In the genomic region with DNA sequence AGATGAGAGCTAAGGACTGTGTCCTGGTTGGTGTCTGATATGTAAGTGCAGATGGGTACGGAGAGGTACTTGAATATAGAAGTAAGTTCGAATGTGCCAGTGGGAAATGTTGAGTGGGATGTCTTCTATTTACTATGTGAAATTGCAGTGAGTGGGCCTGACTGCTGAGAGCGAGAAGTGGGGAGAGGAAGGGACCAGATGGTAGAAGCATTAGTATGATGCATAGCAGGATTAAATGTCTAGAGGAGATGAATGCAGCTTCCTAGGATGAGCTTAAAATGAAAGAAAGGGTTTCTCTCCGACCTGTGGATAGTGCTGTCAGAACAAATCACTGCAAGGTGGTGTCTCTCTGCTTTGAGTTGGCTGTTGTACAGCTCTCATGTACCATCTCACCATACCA, we compare ENCODE assay signal across 18 mouse cellular contexts.
A peak's percentile ranks its signal among the peaks of the same experiment; 100 is the strongest.
DNase-seq lines count a peak whose midpoint lies in the region; ATAC-seq lines count a peak whose summit lies in the region.
"Had no signal": no experiment of that assay in that cellular context is flagged by ENCODE, and none has a peak within 500 bp of the region (broad histone marks: within the 10 kb centered on the region; RNA-seq: fewer than 3 reads in every experiment).

No protein-coding gene starts in this region.

- H3K9me3 ChIP-seq in heart, embryonic 12.5 days (replicated peaks): no peaks in the 10 kb centered on the region
- H3K9me3 ChIP-seq: embryonic facial prominence, embryonic 12.5 days; heart, embryonic 15.5 days; hindbrain, embryonic 10.5 days; intestine, embryonic 15.5 days; kidney, embryonic 15.5 days; lung, embryonic 15.5 days had no signal

- ATAC-seq in heart, embryonic 12.5 days (ENCODE audit: insufficient number of reproducible peaks, low FRiP score): no peak
- ATAC-seq: activated CD4-positive, CD25-positive, alpha-beta regulatory T cell, adult 4 months; intestine, embryonic 15.5 days had no signal

- intact Hi-C loops in left cerebral cortex, postnatal 36 days (cut with DNase I): no loop called here

- H3K27ac ChIP-seq in heart, embryonic 12.5 days (ENCODE audit: poor library complexity, severe bottlenecking): no peak overlapping the region
- H3K27ac ChIP-seq: embryonic facial prominence, embryonic 12.5 days; heart, embryonic 15.5 days; hindbrain, embryonic 10.5 days; intestine, embryonic 15.5 days; kidney, embryonic 15.5 days; lung, embryonic 15.5 days; stomach, postnatal 0 days had no signal

- no peaks in the 10 kb centered on the region for H3K27me3 ChIP-seq in heart, embryonic 12.5 days (replicated peaks)
- H3K27me3 ChIP-seq: embryonic facial prominence, embryonic 12.5 days; heart, embryonic 15.5 days; intestine, embryonic 15.5 days; kidney, embryonic 15.5 days; lung, embryonic 15.5 days had no signal

- no peaks in the 10 kb centered on the region for H3K36me3 ChIP-seq in heart, embryonic 12.5 days
- H3K36me3 ChIP-seq: embryonic facial prominence, embryonic 12.5 days; heart, embryonic 15.5 days; hindbrain, embryonic 10.5 days; intestine, embryonic 15.5 days; kidney, embryonic 15.5 days; lung, embryonic 15.5 days had no signal

- WGBS in heart, embryonic 12.5 days: 69% methylated on average over 4 of the region's 4 CpGs

- H3K9ac ChIP-seq in heart, embryonic 12.5 days: no peak overlapping the region
- H3K9ac ChIP-seq: embryonic facial prominence, embryonic 12.5 days; heart, embryonic 15.5 days; intestine, embryonic 15.5 days; kidney, embryonic 15.5 days; lung, embryonic 15.5 days had no signal

- no peak overlapping the region for H3K4me2 ChIP-seq in heart, embryonic 12.5 days
- H3K4me2 ChIP-seq: embryonic facial prominence, embryonic 12.5 days; heart, embryonic 15.5 days; intestine, embryonic 15.5 days; kidney, embryonic 15.5 days; liver, embryonic 11.5 days; lung, embryonic 15.5 days had no signal

- H3K4me1 ChIP-seq in heart, embryonic 12.5 days (replicated peaks): no peaks in the 10 kb centered on the region
- H3K4me1 ChIP-seq: embryonic facial prominence, embryonic 12.5 days; heart, embryonic 15.5 days; hindbrain, embryonic 10.5 days; intestine, embryonic 15.5 days; kidney, embryonic 15.5 days; lung, embryonic 15.5 days had no signal

- DNase-seq in cerebellum, adult 8-10 months: peak; percentile 2
- DNase-seq in cerebellum, adult 11-12 months: no peak
- peak; percentile 90 for DNase-seq in brain, adult 2 months (ENCODE audit: low read depth, low spot score)
- peak; percentile 67 to 79 for DNase-seq in frontal cortex, adult 2 months (ENCODE audit: extremely low spot score in 1 of 2, low spot score in 1 of 2)
- DNase-seq in left cerebral cortex, postnatal 36 days (ENCODE audit: low spot score in 2 of 2): peak; percentile 31 to 37
- no peak for DNase-seq in adrenal gland, postnatal 36 days
- DNase-seq in kidney, postnatal 14 days: no peak
- DNase-seq: midbrain, embryonic 14.5 days had no signal

- H3K4me3 ChIP-seq in heart, embryonic 12.5 days: no peak overlapping the region
- H3K4me3 ChIP-seq: embryonic facial prominence, embryonic 12.5 days; heart, embryonic 15.5 days; hindbrain, embryonic 10.5 days; intestine, embryonic 15.5 days; kidney, embryonic 15.5 days; lung, embryonic 15.5 days had no signal

Comparison
In these comparisons a context has a peak if more than half of its experiments do, and no peak if none do; other contexts are left out.
1. DNase-seq: peak in cerebellum, adult 8-10 months (single experiment), brain, adult 2 months (single experiment), frontal cortex, adult 2 months (2 of 2) and left cerebral cortex, postnatal 36 days (2 of 2); none in cerebellum, adult 11-12 months (single experiment), adrenal gland, postnatal 36 days (0 of 2) and kidney, postnatal 14 days (single experiment).